Mouse (Mus musculus): ENCODE measurements at regions not wholly inside any gene's neighbourhood (a gene's known extent, or its start where the extent isn't known, plus 50 kb on each side); places are given as distances from the start of the nearest gene placed in this dataset.

GRCm38 (mm10) chr8:53446748-53447355 lies 64.7 kb upstream of the Aga start (continued):
- TF ChIP-seq SIN3A (IDR thresholded peaks at IDR 0.05; ENCODE audit: low read length) (no peak), TCF12 (IDR thresholded peaks at IDR 0.05; ENCODE audit: low read depth, low read length) (no peak)
